Mouse (Mus musculus) limb, embryonic 15.5 days (tissue): ENCODE results near the gene Gm40193. TPM values are rescaled to one million over a fixed set of nuclear protein-coding genes. Genes with fewer than 3 reads are reported as not detected.
"Not testable (repeated sequence)": the region's sequence is repeated elsewhere in the genome, so short reads cannot be mapped to it uniquely, and the experiment has no call there.

ENCODE experiments used
- ATAC-seq: fragments of 200-750 bp; cut with Nextera tagmentation; 2 replicates; pipeline ENCODE4 v1.8.0; 2017; ENCODE audit warnings: low read depth, moderate TSS enrichment; ENCODE audit not compliant: insufficient number of reproducible peaks, low FRiP score, low TSS enrichment
- H3K27ac ChIP-seq: fragments of 300-500 bp; sonication (generic); 2 replicates; pipeline ENCODE4 v1.5.1; 2015; ENCODE audit warnings: moderate library complexity, mild to moderate bottlenecking, inconsistent platforms
- H3K27me3 ChIP-seq: fragments of 300-500 bp; sonication (generic); 2 replicates; pipeline ENCODE4 v1.6.1; 2015; ENCODE audit warnings: inconsistent platforms
- H3K36me3 ChIP-seq: fragments of 300-500 bp; sonication (generic); 2 replicates; pipeline ENCODE4 v1.6.1; 2015; ENCODE audit warnings: inconsistent platforms
- H3K4me1 ChIP-seq: fragments of 300-500 bp; sonication (generic); 2 replicates; pipeline ENCODE4 v1.6.1; 2015; ENCODE audit warnings: inconsistent platforms
- H3K4me2 ChIP-seq: fragments of 300-500 bp; sonication (generic); 2 replicates; pipeline ENCODE4 v1.6.1; 2015; ENCODE audit warnings: mild to moderate bottlenecking, inconsistent platforms
- H3K4me3 ChIP-seq: fragments of 300-500 bp; sonication (generic); 2 replicates; pipeline ENCODE4 v1.5.1; 2015; ENCODE audit warnings: mild to moderate bottlenecking, inconsistent platforms
- H3K9ac ChIP-seq: fragments of 300-500 bp; sonication (generic); 2 replicates; pipeline ENCODE4 v1.6.1; 2015; ENCODE audit warnings: inconsistent platforms
- H3K9me3 ChIP-seq: fragments of 300-500 bp; sonication (generic); 2 replicates; pipeline ENCODE4 v1.6.1; 2016; ENCODE audit warnings: inconsistent platforms
- WGBS: fragments of 180-500 bp; shearing (Covaris S2); methylation state at CpG from one replicate; pipeline ENCODE4 v1.1.7; 2015; 5-methylcytosine and 5-hydroxymethylcytosine counted together
- polyA plus RNA-seq: library from polyadenylated mRNA; unstranded; fragments of >200 nt; fragmentation: Nextera tagmentation; extraction: Ambion mirVana; gene quantifications from 2 replicates; pipeline ENCODE4 v1.2.1, GENCODE M21; 2015

Gm40193 gene
- polyA plus RNA-seq, 1 experiment from 2014 or later = not detected

DNA sequence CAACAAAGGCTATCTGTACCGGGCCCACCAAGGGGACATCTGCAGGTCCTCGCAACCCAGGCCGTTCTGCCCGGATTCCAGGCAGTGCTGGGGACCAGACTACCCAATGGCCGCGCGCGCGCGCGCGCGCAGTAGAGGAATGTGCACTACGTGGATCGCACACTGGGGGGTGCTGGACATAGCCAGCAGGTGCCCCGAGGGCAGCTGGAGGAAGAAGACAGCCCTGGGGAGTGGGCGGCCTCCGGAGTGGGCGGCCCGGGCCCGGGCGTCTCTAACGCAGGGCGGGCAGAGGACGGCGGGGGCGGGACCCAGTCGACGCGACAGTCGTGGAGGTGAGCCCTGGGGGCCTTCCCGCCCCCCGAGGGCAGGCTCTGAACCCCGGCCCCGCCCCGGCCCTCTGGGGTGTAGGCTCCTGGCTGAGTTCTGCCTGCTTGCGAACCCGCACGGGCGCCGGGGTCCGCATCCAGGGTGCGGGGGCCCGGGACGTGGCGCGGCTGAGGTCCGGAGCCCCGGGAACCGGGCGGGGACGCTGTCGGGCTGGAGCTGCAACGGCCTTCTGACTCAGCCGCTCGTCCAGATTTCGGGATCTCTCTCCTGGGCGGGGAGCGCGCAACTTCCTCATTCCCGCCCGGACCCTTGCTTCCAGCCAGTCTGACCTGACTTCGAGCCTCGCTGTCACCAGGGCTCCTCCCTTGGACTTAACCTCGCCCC, 7.3 kb upstream of the Gm40193 start, which contains the start of gene Pld2:
Gene Pld2, plus strand, starts transcription at position 188 of the 711 bp plus-strand sequence.
- H3K9me3 ChIP-seq = no peaks in the 10 kb centered on the region
- H3K4me1 ChIP-seq = peaks cover 7% of the 10 kb centered on the region
- peak within 1 kb of the TSS; percentile 64 for H3K27ac ChIP-seq
- ATAC-seq = peak; percentile 91
- WGBS = under 1% methylated on average over 59 of the region's 65 CpGs
- H3K36me3 ChIP-seq = no peaks in the 10 kb centered on the region
- H3K9ac ChIP-seq = peak within 1 kb of the TSS; percentile 63
- peaks cover 10% of the 10 kb centered on the region; the same call in 1 of the 2 replicates for H3K27me3 ChIP-seq
- peak within 1 kb of the TSS; percentile 69 for H3K4me3 ChIP-seq
- H3K4me2 ChIP-seq = peak within 1 kb of the TSS; percentile 85

DNA sequence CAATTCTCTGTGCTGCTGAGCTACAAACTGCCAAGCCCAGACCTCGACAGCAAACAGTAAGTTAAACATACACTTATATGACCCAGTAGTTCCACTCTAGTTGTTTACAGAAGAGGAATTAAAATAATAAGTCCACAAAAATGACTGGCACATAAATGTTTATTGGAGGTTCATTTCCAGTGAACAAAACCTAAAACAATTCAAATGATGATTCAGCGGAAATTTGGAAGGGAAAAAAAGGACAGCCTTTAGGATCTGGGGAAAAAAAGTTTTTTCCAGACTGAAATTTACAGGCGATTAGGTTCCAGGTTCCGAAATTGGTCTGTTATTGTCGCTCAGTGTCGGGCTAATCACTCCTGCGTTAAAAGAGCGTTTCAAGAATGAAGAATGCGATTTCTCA, 6.7 kb upstream of the Gm40193 start:
- peaks cover 7% of the 10 kb centered on the region for H3K4me1 ChIP-seq
- 0 out of 2 replicates have a peak overlapping the region, but pooled peaks have one; percentile 64 for H3K27ac ChIP-seq
- no peaks in the 10 kb centered on the region for H3K36me3 ChIP-seq
- WGBS = 13% methylated on average over 9 of the region's 9 CpGs
- peaks cover 10% of the 10 kb centered on the region; the same call in 1 of the 2 replicates for H3K27me3 ChIP-seq
- peak overlapping the region; percentile 85 for H3K4me2 ChIP-seq
- H3K4me3 ChIP-seq = peak overlapping the region; percentile 69
- H3K9me3 ChIP-seq = no peaks in the 10 kb centered on the region
- peak overlapping the region; percentile 63; the same call in 1 of the 2 replicates for H3K9ac ChIP-seq
- no peak for ATAC-seq

DNA sequence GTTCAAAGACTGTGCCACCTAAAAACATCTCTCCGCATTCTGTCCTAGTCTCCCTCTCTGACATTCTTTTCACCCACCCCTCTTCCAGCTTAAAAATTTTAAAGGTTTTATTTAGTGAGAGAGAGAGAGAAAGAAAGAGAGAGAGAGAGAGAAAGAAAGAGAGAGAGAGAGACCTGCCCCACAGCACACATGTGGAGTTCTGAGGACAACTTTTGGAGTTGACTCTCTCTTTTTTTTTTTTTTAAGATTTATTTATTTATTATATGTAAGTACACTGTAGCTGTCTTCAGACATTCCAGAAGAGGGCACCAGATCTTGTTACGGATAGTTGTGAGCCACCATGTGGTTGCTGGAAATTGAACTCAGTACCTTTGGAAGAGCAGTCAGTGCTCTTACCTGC, 1.7 kb downstream of the Gm40193 start:
- H3K4me2 ChIP-seq, H3K4me3 ChIP-seq, H3K9me3 ChIP-seq, H3K27me3 ChIP-seq, H3K4me1 ChIP-seq, ATAC-seq, H3K9ac ChIP-seq, H3K27ac ChIP-seq: not testable (repeated sequence)
- 77% methylated on average over 2 of the region's 2 CpGs for WGBS
- peaks cover 30% of the 10 kb centered on the region for H3K36me3 ChIP-seq

DNA sequence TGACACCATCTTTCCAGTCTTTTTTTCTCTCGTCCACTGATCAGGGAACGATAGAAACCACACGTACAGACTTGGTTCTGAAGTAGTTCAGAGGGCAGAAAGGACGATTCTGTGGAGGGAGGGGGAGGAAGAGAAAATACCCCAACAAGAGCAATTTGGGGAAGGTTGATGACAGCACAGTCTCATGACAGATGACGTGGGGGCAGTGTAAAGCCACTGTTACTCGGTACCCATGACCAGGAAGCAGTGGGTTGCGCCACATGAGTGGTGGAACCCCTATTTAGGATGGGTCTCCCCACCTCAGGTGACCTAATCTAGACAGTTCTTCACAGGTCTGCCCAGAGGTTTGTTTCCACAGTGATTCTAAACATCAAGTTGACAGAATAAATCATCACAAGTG, 4.1 kb downstream of the Gm40193 start:
- WGBS = 85% methylated on average over 7 of the region's 7 CpGs
- peaks cover 13% of the 10 kb centered on the region for H3K4me1 ChIP-seq
- H3K9ac ChIP-seq = no peak overlapping the region
- H3K4me2 ChIP-seq = no peak overlapping the region
- H3K4me3 ChIP-seq = no peak overlapping the region
- no peak overlapping the region for H3K27ac ChIP-seq
- no peaks in the 10 kb centered on the region for H3K9me3 ChIP-seq
- H3K36me3 ChIP-seq = peaks cover 30% of the 10 kb centered on the region
- H3K27me3 ChIP-seq = no peaks in the 10 kb centered on the region
- ATAC-seq = no peak

DNA sequence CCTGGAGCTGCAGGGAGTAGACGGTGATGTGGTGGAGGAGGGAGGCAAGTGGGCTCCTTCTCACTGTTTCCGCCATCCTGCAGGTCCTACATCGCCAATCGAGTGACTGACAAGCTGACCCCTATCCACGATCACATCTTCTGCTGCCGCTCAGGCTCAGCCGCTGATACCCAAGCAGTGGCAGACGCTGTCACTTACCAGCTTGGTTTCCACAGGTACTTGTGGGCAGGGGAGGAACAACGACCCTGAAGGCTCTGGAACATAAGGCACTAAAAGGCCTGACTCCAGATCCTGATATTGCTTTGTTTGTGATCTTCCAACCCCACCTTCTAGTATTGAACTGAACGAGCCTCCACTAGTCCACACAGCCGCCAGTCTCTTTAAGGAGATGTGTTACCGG, 6.5 kb downstream of the Gm40193 start:
- H3K27ac ChIP-seq = no peak overlapping the region
- peak overlapping the region; percentile 58 for H3K9ac ChIP-seq
- no peak for ATAC-seq
- WGBS = 87% methylated on average over 12 of the region's 12 CpGs
- H3K4me1 ChIP-seq = peaks cover 13% of the 10 kb centered on the region
- no peaks in the 10 kb centered on the region for H3K27me3 ChIP-seq
- H3K4me2 ChIP-seq = peak overlapping the region; percentile 67
- H3K36me3 ChIP-seq = peaks cover 30% of the 10 kb centered on the region
- peak overlapping the region; percentile 67 for H3K4me3 ChIP-seq
- H3K9me3 ChIP-seq = no peaks in the 10 kb centered on the region

DNA sequence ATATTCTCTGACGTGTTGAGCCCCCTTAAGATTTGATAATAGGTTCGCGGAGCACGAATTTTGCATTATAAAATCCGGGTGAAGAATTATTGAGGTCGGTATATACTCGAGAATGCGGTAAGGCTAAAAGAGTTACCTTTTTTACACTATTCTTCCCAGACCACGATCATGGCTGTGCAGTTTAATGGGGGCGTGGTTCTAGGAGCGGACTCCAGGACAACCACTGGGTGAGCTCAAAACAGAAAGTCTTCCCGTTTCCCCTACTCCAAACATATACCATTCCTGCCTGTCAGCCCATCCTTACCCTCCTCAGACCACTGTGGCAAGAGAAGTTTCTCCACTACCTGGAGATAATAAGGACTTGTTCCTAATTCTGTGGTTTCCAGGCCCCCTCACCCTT, 7.0 kb downstream of the Gm40193 start:
- no peak for ATAC-seq
- no peaks in the 10 kb centered on the region for H3K9me3 ChIP-seq
- WGBS = 2% methylated on average over 12 of the region's 12 CpGs
- peak overlapping the region; percentile 67 for H3K4me3 ChIP-seq
- 0 out of 2 replicates have a peak overlapping the region, but pooled peaks have one; percentile 38 for H3K27ac ChIP-seq
- peaks cover 30% of the 10 kb centered on the region for H3K36me3 ChIP-seq
- no peaks in the 10 kb centered on the region for H3K27me3 ChIP-seq
- H3K4me1 ChIP-seq = peaks cover 13% of the 10 kb centered on the region
- H3K4me2 ChIP-seq = peak overlapping the region; percentile 67
- H3K9ac ChIP-seq = peak overlapping the region; percentile 58

DNA sequence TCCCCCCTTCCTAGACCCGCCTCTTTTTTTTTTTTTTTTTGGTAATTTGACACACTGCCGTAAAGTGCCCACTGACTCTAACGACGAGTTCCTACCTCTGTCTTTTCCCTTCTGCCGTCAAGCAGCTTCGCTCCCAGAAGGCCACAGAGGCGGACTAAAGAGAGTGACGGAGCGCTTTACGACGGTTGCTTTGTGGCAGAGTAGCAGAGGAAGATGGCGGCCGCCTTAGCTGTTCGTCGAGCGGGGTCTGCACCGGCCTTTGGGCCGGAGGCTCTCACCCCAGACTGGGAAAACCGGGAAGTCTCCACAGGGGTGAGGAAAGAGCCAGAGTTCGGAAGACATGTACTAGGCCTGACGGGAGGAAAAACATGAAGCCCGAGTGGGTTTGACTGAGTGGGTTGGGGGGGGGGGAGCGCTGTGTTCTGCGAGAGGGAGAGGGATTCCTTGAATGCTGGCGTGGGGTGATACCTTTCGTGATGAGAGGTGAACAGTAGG, 7.5 kb downstream of the Gm40193 start, which contains the start of gene Psmb6:
Gene Psmb6, plus strand, starts transcription at position 184 of the 495 bp plus-strand sequence.
- WGBS = under 1% methylated on average over 25 of the region's 26 CpGs
- Histone ChIP-seq H3K4me2 (peak within 1 kb of the TSS; percentile 67), H3K9ac (peak within 1 kb of the TSS; percentile 58), H3K4me3 (peak within 1 kb of the TSS; percentile 67), H3K27me3 (no peaks in the 10 kb centered on the region), H3K9me3 (no peaks in the 10 kb centered on the region), H3K27ac (0 out of 2 replicates have a peak within 1 kb of the TSS, but pooled peaks have one; percentile 38), H3K4me1 (peaks cover 17% of the 10 kb centered on the region), H3K36me3 (peaks cover 30% of the 10 kb centered on the region)
- ATAC-seq = peak; percentile 92

DNA sequence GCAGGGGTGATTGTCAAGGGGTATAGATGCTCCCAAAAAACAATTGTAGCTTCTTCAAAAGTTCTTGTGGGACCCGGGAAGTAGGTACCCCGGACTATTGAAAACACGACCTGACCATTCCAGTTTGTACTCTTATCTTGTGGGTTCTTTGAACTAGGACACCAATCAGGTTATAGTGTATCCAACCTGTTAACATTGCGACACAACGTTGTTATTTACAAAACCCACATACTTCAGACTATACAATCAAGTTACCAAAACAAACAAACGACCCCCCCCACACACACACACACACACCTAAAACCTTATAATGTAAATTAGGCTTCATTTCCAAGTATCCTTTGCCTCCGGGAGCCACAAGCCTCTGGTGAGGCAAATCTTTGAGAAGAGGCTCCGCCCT, 8.0 kb downstream of the Gm40193 start:
- H3K9me3 ChIP-seq = no peaks in the 10 kb centered on the region
- H3K4me2 ChIP-seq = peak overlapping the region; percentile 49
- no peak overlapping the region for H3K9ac ChIP-seq
- peaks cover 30% of the 10 kb centered on the region for H3K36me3 ChIP-seq
- 6% methylated on average over 8 of the region's 8 CpGs for whole genome bisulfite sequencing
- no peak for ATAC-seq
- no peaks in the 10 kb centered on the region for H3K27me3 ChIP-seq
- no peak overlapping the region for H3K27ac ChIP-seq
- peak overlapping the region; percentile 67 for H3K4me3 ChIP-seq
- peaks cover 21% of the 10 kb centered on the region for H3K4me1 ChIP-seq

DNA sequence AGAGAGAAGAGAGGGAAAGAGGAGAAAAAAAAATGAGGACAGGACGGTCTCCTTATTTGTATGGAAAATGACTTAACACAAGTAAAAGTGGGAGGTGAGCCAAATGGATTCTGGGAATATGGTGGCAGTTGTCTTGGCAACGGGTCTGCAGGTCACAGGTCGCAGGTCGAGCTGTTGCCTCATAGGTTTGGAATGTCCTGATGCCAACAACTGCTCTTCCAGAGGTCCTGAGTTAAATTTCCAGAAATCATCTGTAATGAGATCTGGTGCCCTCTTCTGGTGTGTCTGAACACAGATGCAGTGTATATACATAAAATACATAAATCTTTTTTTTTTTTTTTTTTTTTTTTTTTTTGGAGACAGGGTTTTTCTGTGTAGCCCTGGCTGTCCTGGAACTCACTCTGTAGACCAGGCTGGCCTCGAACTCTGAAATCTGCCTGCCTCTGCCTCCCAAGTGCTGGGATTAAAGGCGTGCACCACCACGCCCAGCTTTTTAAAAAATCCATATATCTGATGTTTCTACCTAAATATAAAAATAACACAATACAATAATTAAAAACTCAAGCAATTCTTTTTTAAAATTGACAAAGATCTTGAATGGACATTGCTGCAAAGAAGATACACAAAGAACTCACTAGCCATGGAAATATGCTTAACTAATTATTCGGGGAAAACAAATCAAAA, 9.3 kb downstream of the Gm40193 start:
- H3K27ac ChIP-seq, H3K9me3 ChIP-seq, H3K4me3 ChIP-seq, H3K4me2 ChIP-seq, ATAC-seq, H3K27me3 ChIP-seq, H3K9ac ChIP-seq: not testable (repeated sequence)
- Histone ChIP-seq H3K36me3 (peaks cover 21% of the 10 kb centered on the region), H3K4me1 (peaks cover 24% of the 10 kb centered on the region)
- WGBS = 85% methylated on average over 8 of the region's 8 CpGs

DNA sequence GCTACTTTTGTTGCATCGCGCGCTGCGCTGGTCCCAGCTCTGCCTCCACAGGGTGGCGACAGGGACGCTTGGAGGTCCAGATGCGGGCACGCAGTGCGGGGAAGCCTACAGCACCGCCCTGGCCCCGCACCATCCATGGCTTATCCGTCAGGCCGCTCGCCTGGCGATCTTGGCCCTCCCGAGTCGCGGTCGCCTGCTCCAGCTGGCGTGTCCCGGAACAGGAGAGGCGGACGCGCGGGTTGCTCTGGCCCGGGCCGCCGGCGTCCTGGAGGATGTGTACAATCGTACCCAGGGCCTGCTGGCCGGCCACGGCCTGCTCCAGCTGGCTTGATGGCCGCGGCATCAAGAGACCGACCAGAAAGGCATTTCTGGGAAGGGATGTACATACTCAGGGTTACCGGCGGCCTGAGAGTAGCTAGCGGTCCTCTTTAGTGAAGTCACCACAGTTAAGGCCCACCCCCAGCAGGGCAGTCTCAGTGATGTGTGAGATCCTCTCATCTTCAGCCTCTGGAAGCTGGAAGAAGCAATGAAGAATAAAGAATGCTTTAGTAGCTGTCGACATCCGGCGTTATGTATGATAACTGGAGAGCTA, 12.5 kb downstream of the Gm40193 start:
- H3K4me3 ChIP-seq = peak overlapping the region; percentile 31
- H3K27me3 ChIP-seq = 0 out of 2 replicates have a peak, but pooled peaks cover 4% of the 10 kb centered on the region
- H3K27ac ChIP-seq = peak overlapping the region; percentile 5; the same call in 1 of the 2 replicates
- WGBS = 12% methylated on average over 41 of the region's 41 CpGs
- peaks cover 11% of the 10 kb centered on the region for H3K4me1 ChIP-seq
- H3K9me3 ChIP-seq = no peaks in the 10 kb centered on the region
- H3K9ac ChIP-seq = peak overlapping the region; percentile 31
- H3K4me2 ChIP-seq = peak overlapping the region; percentile 45
- H3K36me3 ChIP-seq = no peaks in the 10 kb centered on the region
- ATAC-seq = peak; percentile 11; the same call in 1 of the 2 replicates

DNA sequence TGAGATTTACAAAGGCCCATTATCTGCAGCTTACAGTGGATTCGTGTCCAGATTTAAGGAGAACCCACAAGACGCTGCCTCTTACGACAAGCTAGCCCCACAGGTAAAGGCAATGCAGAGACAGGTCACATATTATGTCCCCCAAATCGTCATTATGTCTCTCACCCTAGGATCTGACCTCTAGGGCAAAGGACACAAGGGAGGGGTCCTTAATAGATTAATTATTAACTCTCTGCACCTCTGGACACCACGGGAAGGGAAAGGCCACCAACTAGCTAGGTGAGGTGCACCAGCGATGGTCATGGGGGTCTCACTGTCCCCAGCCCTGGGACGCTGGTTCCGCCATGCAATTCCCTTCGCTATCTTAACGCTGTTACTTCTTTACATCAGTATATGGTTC, 13.8 kb downstream of the Gm40193 start, which contains the start of gene Gltpd2:
Gene Gltpd2, plus strand, starts transcription at position 274 of the 400 bp plus-strand sequence.
- WGBS = 84% methylated on average over 10 of the region's 10 CpGs
- peak within 1 kb of the TSS; percentile 31; the same call in 1 of the 2 replicates for H3K9ac ChIP-seq
- H3K36me3 ChIP-seq = no peaks in the 10 kb centered on the region
- peak within 1 kb of the TSS; percentile 5; the same call in 1 of the 2 replicates for H3K27ac ChIP-seq
- peaks cover 11% of the 10 kb centered on the region for H3K4me1 ChIP-seq
- H3K4me3 ChIP-seq = peak within 1 kb of the TSS; percentile 31
- peak within 1 kb of the TSS; percentile 45 for H3K4me2 ChIP-seq
- H3K27me3 ChIP-seq = 0 out of 2 replicates have a peak, but pooled peaks cover 4% of the 10 kb centered on the region
- ATAC-seq = no peak
- H3K9me3 ChIP-seq = no peaks in the 10 kb centered on the region
